Mouse (Mus musculus): ENCODE results near the gene Prdm13.

- TF ChIP-seq POLR2A (IDR thresholded peaks at IDR 0.05; ENCODE audit: extremely low read depth, insufficient read depth, low read length), result no peak
- TF ChIP-seq CTCF (IDR thresholded peaks at IDR 0.05; ENCODE audit: extremely low read depth, insufficient read depth, low read length), result no peak
Observed at GRCm38 (mm10) chr4:21674691-21675090, 11.1 kb downstream of the Prdm13 start.

Data from cortical plate, adult 2 months (tissue).